Mouse (Mus musculus) midbrain, embryonic 10.5 days (tissue): ENCODE results near the gene Clec2i. TPM values are rescaled to one million over a fixed set of nuclear protein-coding genes. Genes with fewer than 3 reads are reported as not detected.
"Not testable (repeated sequence)": the region's sequence is repeated elsewhere in the genome, so short reads cannot be mapped to it uniquely, and the experiment has no call there.

Experiments
- DNase-seq: peaks from one replicate; pipeline ENCODE4 v3.0.0-alpha.2; 2017; ENCODE audit warnings: low spot score
- H3K27ac ChIP-seq: fragments of 300-500 bp; sonication (generic); replicated peaks from 2 replicates; pipeline ENCODE4 v1.5.1; 2016; ENCODE audit warnings: mild to moderate bottlenecking
- H3K27me3 ChIP-seq: fragments of 300-500 bp; sonication (generic); 2 replicates; pipeline ENCODE4 v1.6.1; 2016; ENCODE audit warnings: low read depth, mild to moderate bottlenecking; ENCODE audit not compliant: poor library complexity, severe bottlenecking
- H3K36me3 ChIP-seq: fragments of 300-500 bp; sonication (generic); 2 replicates; pipeline ENCODE4 v1.6.1; 2016; ENCODE audit warnings: mild to moderate bottlenecking, moderate library complexity
- H3K4me1 ChIP-seq: fragments of 300-500 bp; sonication (generic); 2 replicates; pipeline ENCODE4 v1.6.1; 2016
- H3K4me3 ChIP-seq: fragments of 300-500 bp; sonication (generic); 2 replicates; pipeline ENCODE4 v1.5.1; 2016; ENCODE audit warnings: mild to moderate bottlenecking, moderate library complexity
- H3K9me3 ChIP-seq: fragments of 300-500 bp; sonication (generic); replicated peaks from 2 replicates; pipeline ENCODE4 v1.6.1; 2016; ENCODE audit warnings: mild to moderate bottlenecking
- WGBS: fragments of 180-500 bp; shearing (Covaris S2); methylation state at CpG from one replicate; pipeline ENCODE4 v1.1.7; 2016; 5-methylcytosine and 5-hydroxymethylcytosine counted together
- polyA plus RNA-seq: library from polyadenylated mRNA; unstranded; fragments of >200 nt; fragmentation: Nextera tagmentation; extraction: Ambion mirVana; gene quantifications from 2 replicates; pipeline ENCODE4 v1.2.1, GENCODE M21; 2016

Clec2i gene
- polyA plus RNA-seq, 1 experiment from 2014 or later, result not detected

GRCm38 (mm10) chr6:128871910-128872610, 15.3 kb upstream of the Clec2i start:
- Histone ChIP-seq H3K4me1 (peaks cover 6% of the 10 kb centered on the region), H3K9me3 (no peaks in the 10 kb centered on the region; the same call in 1 of the 2 replicates), H3K4me3 (no peak overlapping the region), H3K27me3 (no peaks in the 10 kb centered on the region), H3K27ac (no peak overlapping the region), H3K36me3 (no peaks in the 10 kb centered on the region)
- 85% methylated on average over 1 of the region's 1 CpGs for WGBS
- no peak for DNase-seq

GRCm38 (mm10) chr6:128888834-128889233, 1.4 kb downstream of the Clec2i start:
- H3K9me3 ChIP-seq, result no peaks in the 10 kb centered on the region
- WGBS, result 82% methylated on average over 5 of the region's 5 CpGs
- no peak overlapping the region for H3K27ac ChIP-seq
- no peaks in the 10 kb centered on the region for H3K27me3 ChIP-seq
- DNase-seq, result no peak
- no peaks in the 10 kb centered on the region for H3K4me1 ChIP-seq
- H3K4me3 ChIP-seq, result no peak overlapping the region
- no peaks in the 10 kb centered on the region for H3K36me3 ChIP-seq

DNA sequence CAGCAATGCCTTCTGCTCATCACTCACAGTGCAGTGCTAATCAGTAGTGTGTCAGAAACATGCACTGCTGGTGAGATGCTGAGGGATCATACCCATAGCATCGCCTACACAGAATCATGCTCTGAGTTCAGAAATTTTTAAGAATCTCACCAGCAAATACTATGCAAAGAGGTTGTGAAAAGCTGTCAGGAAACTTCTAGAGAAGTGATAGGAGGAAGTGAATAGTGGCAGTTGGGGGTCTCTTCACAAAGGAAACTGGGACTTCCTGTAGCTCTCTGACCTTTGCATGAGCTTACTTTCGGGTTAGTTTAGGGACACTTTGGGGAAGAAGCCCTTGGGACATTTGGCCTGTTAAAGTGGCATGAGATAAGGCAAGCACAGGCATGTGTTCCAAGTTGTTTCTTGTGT, 3.6 kb downstream of the Clec2i start, which contains the start of gene BC035044:
Gene BC035044 (minus strand): TSS at position 179 of the 408 bp plus-strand sequence.
- WGBS, result 85% methylated on average over 2 of the region's 2 CpGs
- H3K27me3 ChIP-seq, result no peaks in the 10 kb centered on the region
- no peaks in the 10 kb centered on the region for H3K9me3 ChIP-seq
- H3K36me3 ChIP-seq, result no peaks in the 10 kb centered on the region
- H3K27ac ChIP-seq, result no peak within 1 kb of the TSS
- no peak for DNase-seq
- H3K4me3 ChIP-seq, result no peak within 1 kb of the TSS
- no peaks in the 10 kb centered on the region for H3K4me1 ChIP-seq

DNA sequence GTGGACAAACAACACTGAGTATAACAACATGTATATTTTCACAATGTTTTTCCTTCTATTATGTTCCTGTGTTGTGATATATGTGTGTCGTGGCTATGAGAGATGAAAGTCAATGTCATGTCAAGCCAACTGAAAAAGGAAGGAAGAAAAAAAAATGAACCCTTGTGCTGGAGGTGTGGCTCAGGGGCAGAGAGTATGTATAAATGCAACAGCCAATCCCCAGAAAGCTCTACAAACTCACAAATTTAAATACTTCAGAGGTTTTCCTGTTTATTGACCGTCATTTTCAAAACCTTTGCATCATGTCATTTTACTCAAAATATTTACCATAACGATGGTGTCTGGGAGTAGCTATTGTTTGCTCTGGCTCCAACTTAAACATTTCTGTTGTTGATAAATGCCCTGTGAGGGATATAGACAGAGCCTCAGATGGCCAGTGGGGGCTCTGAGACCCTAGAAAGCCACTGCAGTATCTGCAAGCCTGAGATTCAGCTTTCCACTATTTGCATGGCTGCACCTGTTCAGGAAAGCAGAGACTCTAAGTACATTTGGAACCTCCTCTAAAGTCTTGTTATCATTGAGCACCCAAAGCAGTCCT, 8.1 kb downstream of the Clec2i start:
- H3K27ac ChIP-seq, result no peak overlapping the region
- no peak overlapping the region for H3K4me3 ChIP-seq
- H3K4me1 ChIP-seq, result no peaks in the 10 kb centered on the region
- no peaks in the 10 kb centered on the region for H3K9me3 ChIP-seq
- no peaks in the 10 kb centered on the region for H3K27me3 ChIP-seq
- no peak for DNase-seq
- 94% methylated on average over 3 of the region's 3 CpGs for WGBS
- H3K36me3 ChIP-seq, result no peaks in the 10 kb centered on the region

GRCm38 (mm10) chr6:128900044-128900443, 12.7 kb downstream of the Clec2i start:
- H3K27me3 ChIP-seq, result no peaks in the 10 kb centered on the region
- H3K9me3 ChIP-seq, result no peaks in the 10 kb centered on the region
- no peak overlapping the region for H3K27ac ChIP-seq
- no peak overlapping the region for H3K4me3 ChIP-seq
- H3K36me3 ChIP-seq, result no peaks in the 10 kb centered on the region
- no peaks in the 10 kb centered on the region for H3K4me1 ChIP-seq
- WGBS, result 85% methylated on average over 2 of the region's 2 CpGs
- no peak for DNase-seq

GRCm38 (mm10) chr6:128900796-128901552, 13.6 kb downstream of the Clec2i start:
- H3K4me1 ChIP-seq, H3K4me3 ChIP-seq, H3K9me3 ChIP-seq, H3K36me3 ChIP-seq, H3K27me3 ChIP-seq, DNase-seq, H3K27ac ChIP-seq: not testable (repeated sequence)
- 87% methylated on average over 6 of the region's 6 CpGs for WGBS

DNA sequence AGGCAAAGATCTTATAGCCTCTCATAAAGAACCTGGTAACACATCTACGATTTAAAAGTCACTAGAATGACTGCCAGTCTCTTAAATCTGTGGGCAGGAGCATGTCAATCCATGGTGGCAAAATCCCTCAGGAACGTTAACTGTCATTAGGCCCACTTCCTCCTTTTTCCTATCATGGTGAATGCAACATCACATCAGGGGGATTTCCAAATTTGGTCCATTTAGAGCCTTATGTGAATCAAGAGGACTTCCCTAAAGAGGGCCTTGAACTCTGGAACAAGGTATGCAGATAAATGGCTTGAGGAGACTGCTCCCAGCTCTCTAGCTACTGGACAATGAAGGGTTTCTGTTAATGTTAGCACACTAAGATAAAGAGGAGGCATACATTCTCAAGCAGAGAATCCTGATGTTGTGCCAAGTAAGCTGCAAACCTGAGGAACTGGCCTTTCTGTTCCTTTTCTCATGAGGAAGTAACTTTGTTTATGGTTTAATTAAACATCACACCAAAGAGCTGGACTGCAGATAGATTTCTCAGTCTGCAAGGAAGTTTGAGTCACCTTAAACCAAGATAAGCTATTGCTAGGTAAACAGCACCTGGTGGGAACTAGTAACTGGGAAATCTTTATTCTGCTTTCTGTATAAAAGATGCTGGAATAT, 26.3 kb downstream of the Clec2i start:
- Histone ChIP-seq H3K9me3 (peaks cover 5% of the 10 kb centered on the region; the same call in 1 of the 2 replicates), H3K27me3 (no peaks in the 10 kb centered on the region), H3K36me3 (no peaks in the 10 kb centered on the region), H3K4me3 (no peak overlapping the region), H3K27ac (no peak overlapping the region), H3K4me1 (no peaks in the 10 kb centered on the region)
- DNase-seq, result no peak
- WGBS, result 82% methylated on average over 2 of the region's 2 CpGs

DNA sequence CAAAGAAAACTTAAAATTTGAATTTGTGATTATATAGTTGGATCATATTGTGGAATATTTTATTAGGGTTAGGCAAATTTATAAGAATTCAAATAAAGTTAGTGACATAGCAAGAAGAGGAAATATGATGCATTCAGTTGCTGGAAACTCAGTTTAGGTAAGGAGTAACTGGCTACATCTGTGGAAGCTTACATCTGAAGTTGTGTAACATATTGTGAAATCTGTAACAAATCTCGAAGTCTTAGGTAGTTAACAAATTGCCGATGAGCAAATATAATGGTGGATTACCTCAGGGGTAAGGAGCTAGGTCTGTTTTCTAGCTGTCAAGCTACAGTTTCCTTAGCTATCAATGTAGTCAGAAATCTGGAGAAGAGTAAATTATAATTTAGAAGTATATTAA, 29.9 kb downstream of the Clec2i start:
- H3K4me1 ChIP-seq, result no peaks in the 10 kb centered on the region
- no peaks in the 10 kb centered on the region; the same call in 1 of the 2 replicates for H3K9me3 ChIP-seq
- no peaks in the 10 kb centered on the region for H3K36me3 ChIP-seq
- DNase-seq, result no peak
- no peaks in the 10 kb centered on the region for H3K27me3 ChIP-seq
- no peak overlapping the region for H3K27ac ChIP-seq
- H3K4me3 ChIP-seq, result no peak overlapping the region
- 87% methylated on average over 2 of the region's 2 CpGs for WGBS

DNA sequence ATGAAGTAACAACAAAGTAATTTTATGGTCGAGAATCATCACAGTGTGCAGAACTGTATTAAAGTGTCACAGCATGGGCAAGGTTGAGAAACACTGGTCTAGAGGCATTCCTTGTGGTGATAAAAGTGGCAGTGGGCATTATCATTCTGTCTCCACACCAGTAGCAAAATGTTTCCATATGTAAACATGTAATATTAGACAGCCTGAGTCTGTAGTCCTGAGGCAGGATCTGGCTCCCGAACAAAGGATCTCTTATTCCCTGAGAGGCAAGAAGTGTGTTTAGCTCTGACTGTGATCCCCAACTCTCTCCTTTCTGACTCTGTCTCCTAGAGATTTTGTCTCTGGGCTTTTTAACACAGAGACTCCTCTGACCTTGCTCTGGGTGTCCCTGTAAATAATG, 45.7 kb downstream of the Clec2i start:
- Histone ChIP-seq H3K27ac (no peak overlapping the region), H3K27me3 (no peaks in the 10 kb centered on the region), H3K36me3 (no peaks in the 10 kb centered on the region), H3K9me3 (no peaks in the 10 kb centered on the region), H3K4me1 (no peaks in the 10 kb centered on the region), H3K4me3 (no peak overlapping the region)
- 86% methylated on average over 2 of the region's 2 CpGs for WGBS
- DNase-seq, result no peak

DNA sequence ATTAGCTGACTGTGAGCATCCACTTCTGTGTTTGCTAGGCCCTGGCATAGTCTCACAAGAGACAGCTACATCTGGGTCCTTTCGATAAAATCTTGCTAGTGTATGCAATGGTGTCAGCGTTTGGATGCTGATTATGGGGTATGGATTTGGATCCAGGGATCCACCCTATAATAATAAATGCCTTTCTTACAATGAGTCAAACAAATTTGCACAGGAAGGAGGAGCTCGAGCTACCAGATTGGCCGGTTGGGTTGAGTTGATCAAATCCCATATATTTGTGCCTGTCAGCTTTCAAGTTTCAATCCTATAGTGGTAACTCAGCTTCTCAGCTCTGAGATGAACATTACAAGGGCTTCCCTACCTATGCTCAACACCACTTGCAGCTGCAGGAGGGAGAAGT, 46.7 kb downstream of the Clec2i start, which contains the start of gene Clec2g:
Gene Clec2g (plus strand): TSS at position 301 of the 400 bp plus-strand sequence.
- H3K27me3 ChIP-seq, H3K4me3 ChIP-seq, H3K27ac ChIP-seq, DNase-seq, H3K4me1 ChIP-seq, H3K9me3 ChIP-seq, H3K36me3 ChIP-seq: not testable (repeated sequence)
- whole genome bisulfite sequencing, result over 99% methylated on average over 4 of the region's 4 CpGs

DNA sequence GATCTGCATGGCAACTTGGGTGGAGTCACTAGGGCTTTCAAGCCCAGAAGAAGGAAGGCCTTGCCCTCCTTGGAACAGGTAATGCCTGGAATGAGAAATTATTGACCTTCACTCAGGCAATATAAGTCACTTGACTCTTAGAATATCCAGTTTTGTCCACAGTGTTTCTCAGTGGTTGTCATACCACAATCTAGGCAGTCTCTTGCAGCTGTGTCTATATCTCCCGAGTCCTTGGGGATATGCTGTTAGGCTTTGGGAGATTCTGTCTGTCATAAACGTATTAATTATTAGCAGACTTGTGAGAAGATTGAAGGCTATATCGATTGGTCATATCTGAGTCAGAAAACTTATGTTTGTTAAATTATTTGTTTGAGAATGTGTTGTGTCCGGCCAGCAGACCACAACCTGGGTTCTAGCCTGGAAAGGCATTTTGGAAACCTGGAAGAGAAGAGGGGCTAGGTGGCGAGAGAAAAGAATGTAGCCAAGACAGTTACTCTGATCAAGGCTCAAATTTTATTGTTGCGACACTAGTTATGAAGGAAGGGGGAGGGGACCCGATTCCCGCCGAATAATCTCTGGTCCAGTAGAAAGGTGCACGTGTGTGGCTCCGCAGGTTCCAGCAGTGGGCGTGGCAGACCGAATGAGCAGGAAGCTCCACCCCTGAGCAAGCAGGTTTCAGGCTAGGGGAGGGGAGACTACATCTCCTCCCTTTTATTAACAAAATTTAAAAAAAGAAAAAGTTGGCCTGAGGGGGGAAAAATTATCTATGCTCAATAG, 48.7 kb downstream of the Clec2i start:
- H3K4me3 ChIP-seq, H3K27me3 ChIP-seq, DNase-seq, H3K27ac ChIP-seq, H3K9me3 ChIP-seq, H3K36me3 ChIP-seq, H3K4me1 ChIP-seq: not testable (repeated sequence)
- 90% methylated on average over 5 of the region's 13 CpGs for WGBS
